Mouse (Mus musculus) megakaryocyte, embryonic 14.5 days (primary cell): ENCODE measurements around the gene Pam16. TPM values are rescaled to one million over a fixed set of nuclear protein-coding genes. Genes with fewer than 3 reads are reported as not detected.
"Not testable (repeated sequence)": the region's sequence is repeated elsewhere in the genome, so short reads cannot be mapped to it uniquely, and the experiment has no call there.

ENCODE experiments used
- H3K27me3 ChIP-seq: replicated peaks from 2 replicates; pipeline ENCODE3; 2012; ENCODE audit warnings: inconsistent platforms
- H3K36me3 ChIP-seq: replicated peaks from 2 replicates; pipeline ENCODE3; 2012; ENCODE audit warnings: low read length, inconsistent platforms, mixed read lengths
- H3K4me1 ChIP-seq: 2 replicates; pipeline ENCODE4 v1.6.1; 2012; ENCODE audit warnings: inconsistent platforms
- H3K4me3 ChIP-seq: replicated peaks from 2 replicates; pipeline ENCODE3; 2012; ENCODE audit warnings: moderate library complexity, mild to moderate bottlenecking, inconsistent platforms
- H3K9me3 ChIP-seq: 2 replicates; pipeline ENCODE4 v1.6.1; 2012; ENCODE audit warnings: inconsistent platforms
- FLI1 ChIP-seq: IDR thresholded peaks from 2 replicates; pipeline ENCODE4 v1.6.1; 2012; ENCODE audit warnings: low read length, inconsistent platforms, mixed read lengths
- GATA1 ChIP-seq: IDR thresholded peaks from 3 replicates; pipeline ENCODE4 v1.6.1; 2012; ENCODE audit warnings: mixed read lengths, low read length, inconsistent platforms, borderline replicate concordance
- polyA plus RNA-seq: library from polyadenylated mRNA; stranded (reverse); fragments of >175 nt; gene quantifications from 2 replicates; pipeline ENCODE4 v1.2.3, GENCODE M21; 2012; ENCODE audit warnings: low replicate concordance; ENCODE audit not compliant: insufficient read depth

Pam16 gene
- polyA plus RNA-seq, 1 experiment = 137 TPM

DNA sequence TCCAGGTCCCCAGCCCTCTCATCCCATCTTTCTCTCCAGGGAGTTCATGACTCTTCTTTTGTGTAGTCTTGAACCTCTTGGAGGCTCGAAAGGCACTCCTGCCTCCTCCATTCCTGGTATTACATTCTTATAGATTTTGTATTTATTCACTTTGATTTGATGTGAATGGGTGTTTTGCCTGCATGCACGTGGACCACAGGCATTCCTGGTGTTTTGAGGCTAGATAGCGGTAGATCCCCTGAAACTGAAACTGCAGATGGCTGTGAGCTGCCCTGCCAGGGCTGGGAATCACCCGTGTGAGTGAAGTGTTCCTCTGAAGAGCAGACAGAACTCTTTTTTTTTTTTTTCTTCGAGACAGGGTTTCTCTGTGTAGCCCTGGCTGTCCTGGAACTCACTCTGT lies 40.4 kb downstream of the Pam16 start:
- no peak for TF ChIP-seq GATA1
- TF ChIP-seq FLI1 = no peak
- H3K27me3 ChIP-seq = no peaks in the 10 kb centered on the region
- H3K36me3 ChIP-seq = no peaks in the 10 kb centered on the region
- peaks cover 40% of the 10 kb centered on the region for H3K4me1 ChIP-seq
- peak overlapping the region; percentile 69 for H3K4me3 ChIP-seq
- no peaks in the 10 kb centered on the region for H3K9me3 ChIP-seq

DNA sequence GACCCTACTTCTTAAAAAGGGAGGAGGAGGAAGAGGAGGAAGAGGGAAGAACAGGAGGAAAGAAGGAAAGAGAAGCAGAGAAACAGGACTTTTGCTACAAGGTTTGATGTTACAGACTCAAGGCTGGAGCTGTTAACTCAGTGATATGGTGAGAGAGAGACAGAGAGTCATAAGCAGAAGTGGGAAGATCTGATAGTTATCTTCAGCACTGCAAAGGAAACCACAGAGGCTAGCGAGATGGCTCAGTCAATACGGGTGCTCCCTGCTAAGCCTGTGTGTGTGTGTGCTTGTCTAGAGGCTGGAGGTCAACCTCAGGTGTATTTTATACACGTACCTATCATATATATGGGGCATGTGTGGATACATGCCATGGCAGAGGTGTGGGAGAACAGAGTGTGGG lies 41.0 kb downstream of the Pam16 start:
- Histone ChIP-seq H3K4me1 (peaks cover 43% of the 10 kb centered on the region), H3K36me3 (no peaks in the 10 kb centered on the region), H3K9me3 (no peaks in the 10 kb centered on the region), H3K4me3 (peak overlapping the region; percentile 38), H3K27me3 (peaks cover 3% of the 10 kb centered on the region)
- TF ChIP-seq FLI1 = no peak
- no peak for TF ChIP-seq GATA1

DNA sequence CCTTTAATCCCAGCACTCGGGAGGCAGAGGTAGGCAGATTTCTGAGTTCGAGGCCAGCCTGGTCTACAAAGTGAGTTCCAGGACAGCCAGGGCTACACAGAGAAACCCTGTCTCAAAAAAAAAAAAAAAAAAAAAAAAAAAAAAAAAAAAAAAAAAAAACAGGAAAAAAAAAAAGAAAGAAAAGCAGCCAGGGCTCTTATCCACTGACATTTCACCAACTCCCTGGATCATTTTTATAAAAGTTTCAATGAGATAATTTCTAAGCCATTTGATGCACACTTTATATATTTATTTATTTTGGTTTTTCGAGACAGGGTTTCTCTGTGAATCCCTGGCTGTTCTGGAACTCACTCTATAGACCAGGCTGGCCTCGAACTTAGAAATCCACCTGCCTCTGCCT lies 43.6 kb downstream of the Pam16 start:
- H3K4me1 ChIP-seq = peaks cover 49% of the 10 kb centered on the region
- not testable (repeated sequence) for H3K4me3 ChIP-seq, H3K27me3 ChIP-seq, H3K9me3 ChIP-seq, H3K36me3 ChIP-seq

DNA sequence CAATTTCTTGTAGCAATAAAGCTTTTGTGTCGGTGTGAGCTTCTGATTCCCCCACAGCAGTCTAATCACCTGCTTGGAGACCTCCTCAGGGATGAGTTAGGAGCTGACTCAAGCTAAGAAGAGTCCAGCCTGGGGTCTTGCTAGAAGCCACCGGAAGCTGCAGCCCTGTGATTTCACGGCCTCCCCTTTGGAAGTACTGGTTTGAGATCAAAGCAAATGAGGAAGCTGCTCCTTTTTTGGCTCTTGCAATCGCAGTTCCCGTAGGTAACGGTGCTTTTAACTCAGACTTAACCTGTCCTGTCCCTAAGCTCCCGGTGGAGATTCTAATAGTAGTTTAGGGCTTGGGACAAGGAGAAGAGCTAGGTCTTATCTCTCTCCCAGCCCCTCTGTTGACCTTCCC lies 46.2 kb downstream of the Pam16 start:
- H3K4me1 ChIP-seq = peaks cover 36% of the 10 kb centered on the region
- no peak overlapping the region for H3K4me3 ChIP-seq
- peaks cover 6% of the 10 kb centered on the region for H3K27me3 ChIP-seq
- TF ChIP-seq FLI1 = no peak
- TF ChIP-seq GATA1 = no peak
- H3K36me3 ChIP-seq = no peaks in the 10 kb centered on the region
- no peaks in the 10 kb centered on the region for H3K9me3 ChIP-seq

DNA sequence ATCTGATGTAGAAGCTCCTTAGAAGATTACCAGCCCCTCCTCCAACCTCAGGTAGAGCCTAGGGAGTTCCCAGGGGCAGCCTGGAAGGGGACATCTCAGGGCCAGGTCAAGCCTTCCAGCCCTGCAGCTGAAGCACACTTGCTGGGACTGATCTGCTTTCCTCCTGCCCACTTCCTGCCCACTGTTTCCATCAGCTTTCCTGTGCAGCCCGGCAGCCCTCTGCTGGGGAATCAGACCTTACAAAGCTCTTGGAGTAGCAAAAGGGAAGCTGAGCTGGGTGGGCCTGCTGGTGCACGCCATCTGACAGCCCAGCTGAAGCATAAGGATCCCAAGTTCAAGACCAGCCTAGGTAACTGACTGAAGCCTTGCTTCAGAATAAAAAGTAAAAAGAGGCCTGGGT lies 47.9 kb downstream of the Pam16 start:
- Histone ChIP-seq H3K4me1 (peaks cover 29% of the 10 kb centered on the region), H3K4me3 (peak overlapping the region; percentile 69), H3K36me3 (no peaks in the 10 kb centered on the region), H3K27me3 (peaks cover 7% of the 10 kb centered on the region), H3K9me3 (no peaks in the 10 kb centered on the region)
- TF ChIP-seq GATA1 = no peak
- TF ChIP-seq FLI1 = no peak

DNA sequence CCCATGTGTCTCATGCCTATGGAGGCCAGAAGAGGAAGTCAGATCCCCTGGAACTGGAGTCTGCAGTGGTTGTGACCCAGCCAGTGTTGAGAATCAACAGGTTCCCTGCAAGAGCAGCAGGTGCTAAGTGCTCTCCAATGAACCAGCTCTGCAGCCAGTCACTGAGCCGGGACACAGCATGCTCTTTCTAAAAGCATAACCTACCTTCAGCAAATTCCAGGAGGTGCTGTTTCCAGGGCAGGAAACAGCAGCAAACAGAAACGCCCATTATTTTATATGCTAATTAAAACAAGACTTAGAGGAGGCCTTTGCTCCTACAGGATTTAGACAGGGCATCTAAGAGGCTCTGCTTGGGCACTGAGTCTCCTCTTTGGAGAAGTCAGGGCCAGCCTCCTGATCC lies 48.8 kb downstream of the Pam16 start:
- Histone ChIP-seq H3K4me3 (no peak overlapping the region), H3K36me3 (no peaks in the 10 kb centered on the region), H3K9me3 (no peaks in the 10 kb centered on the region), H3K27me3 (peaks cover 7% of the 10 kb centered on the region), H3K4me1 (peaks cover 30% of the 10 kb centered on the region)
- no peak for TF ChIP-seq GATA1
- TF ChIP-seq FLI1 = no peak

DNA sequence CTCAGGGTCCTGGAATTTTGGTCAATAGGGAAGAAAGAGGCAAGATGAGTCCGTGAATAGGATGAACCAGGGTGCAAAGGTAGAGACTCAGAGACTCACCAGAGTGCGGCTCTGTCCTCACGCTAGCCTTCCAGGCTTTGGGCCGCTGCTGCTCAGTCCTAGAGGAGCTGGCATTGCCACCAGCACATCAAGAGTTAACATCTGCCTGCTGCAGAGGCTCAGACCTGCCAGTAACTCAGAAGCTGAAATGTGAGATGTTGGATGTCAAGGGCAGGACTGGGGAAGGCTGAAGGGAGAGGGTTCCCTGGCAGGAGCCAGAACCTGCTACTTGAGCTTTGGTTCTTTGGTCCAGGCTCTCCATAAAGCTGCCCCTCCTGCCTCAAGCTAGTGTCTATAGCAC lies 54.1 kb downstream of the Pam16 start:
- Histone ChIP-seq H3K36me3 (no peaks in the 10 kb centered on the region), H3K9me3 (no peaks in the 10 kb centered on the region), H3K4me1 (peaks cover 28% of the 10 kb centered on the region), H3K27me3 (peaks cover 10% of the 10 kb centered on the region), H3K4me3 (no peak overlapping the region)
- TF ChIP-seq GATA1 (no peak), FLI1 (no peak)

DNA sequence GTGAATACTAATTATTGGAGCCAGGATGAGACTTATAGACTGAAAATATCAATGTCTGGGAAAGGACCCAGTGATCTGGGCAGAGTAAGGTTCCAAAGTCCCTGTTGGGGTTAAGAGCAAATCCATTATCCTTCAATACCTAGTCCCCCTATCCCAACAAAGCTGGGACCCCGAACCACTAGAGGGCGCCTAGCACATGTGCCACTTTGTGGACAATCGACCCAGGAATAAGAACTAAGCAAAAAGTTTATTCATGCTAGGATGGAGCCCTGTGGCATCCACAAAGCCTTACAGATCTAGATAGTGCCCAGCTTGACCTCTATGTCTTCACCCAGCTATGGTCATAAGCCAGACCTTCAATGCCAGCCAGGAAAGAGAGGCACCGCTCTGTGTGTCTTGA lies 56.9 kb downstream of the Pam16 start:
- no peaks in the 10 kb centered on the region for H3K36me3 ChIP-seq
- peaks cover 16% of the 10 kb centered on the region for H3K27me3 ChIP-seq
- peaks cover 28% of the 10 kb centered on the region for H3K4me1 ChIP-seq
- TF ChIP-seq FLI1 = no peak
- no peak for TF ChIP-seq GATA1
- peak overlapping the region; percentile 16 for H3K4me3 ChIP-seq
- H3K9me3 ChIP-seq = no peaks in the 10 kb centered on the region

Other genes with a start within 250 kb of the Pam16 start
- gene Adcy9, start 204.5 kb downstream of the Pam16 start, polyA plus RNA-seq = 1.9 and 3.5 TPM in 2 replicates
- gene Srl, start 83.2 kb downstream of the Pam16 start, polyA plus RNA-seq = 0.03 TPM in 1 of 2 replicates, not detected in the other
- 27.6 and 46.2 TPM in 2 replicates for gene Tfap4, start 65.1 kb downstream of the Pam16 start, polyA plus RNA-seq
- 0.62 and 2.0 TPM in 2 replicates for gene Glis2, start 30.3 kb downstream of the Pam16 start, polyA plus RNA-seq
- gene Vasn, start 15.0 kb upstream of the Pam16 start, polyA plus RNA-seq = 0.58 TPM in 1 of 2 replicates, not detected in the other
- 3.1 and 5.3 TPM in 2 replicates for gene Dnaja3, start 15.0 kb upstream of the Pam16 start, polyA plus RNA-seq
- 62.1 and 104 TPM in 2 replicates for gene Coro7, start 54.8 kb upstream of the Pam16 start, polyA plus RNA-seq
- gene Nmral1, start 94.4 kb upstream of the Pam16 start, polyA plus RNA-seq = 3.2 TPM in 1 of 2 replicates, not detected in the other
- gene Hmox2, start 101.4 kb upstream of the Pam16 start, polyA plus RNA-seq = 4.3 and 14.6 TPM in 2 replicates
- 9.0 and 22.4 TPM in 2 replicates for gene Cdip1, start 165.3 kb upstream of the Pam16 start, polyA plus RNA-seq
- not detected in 2 replicates for gene 4930562C15Rik, start 210.4 kb upstream of the Pam16 start, polyA plus RNA-seq